Mouse (Mus musculus) forebrain, embryonic 16.5 days (tissue): ENCODE results near the gene Cxcl1. TPM values are rescaled to one million over a fixed set of nuclear protein-coding genes. Genes with fewer than 3 reads are reported as not detected.

Experiments used
- ATAC-seq: fragments of 200-750 bp; cut with Nextera tagmentation; 2 replicates; pipeline ENCODE4 v1.8.0; 2017; ENCODE audit warnings: mild to moderate bottlenecking, moderate library complexity
- H3K27ac ChIP-seq: fragments of 300-500 bp; sonication (generic); 2 replicates; pipeline ENCODE4 v1.5.1; 2014; ENCODE audit warnings: low read length, control low read depth
- H3K27me3 ChIP-seq: fragments of 300-500 bp; sonication (generic); replicated peaks from 2 replicates; pipeline ENCODE4 v1.6.1; 2014; ENCODE audit warnings: low read length; ENCODE audit not compliant: control insufficient read depth, insufficient read depth
- H3K36me3 ChIP-seq: fragments of 300-500 bp; sonication (generic); 2 replicates; pipeline ENCODE4 v1.6.1; 2014; ENCODE audit not compliant: control insufficient read depth, insufficient read depth
- H3K4me1 ChIP-seq: fragments of 300-500 bp; sonication (generic); replicated peaks from 2 replicates; pipeline ENCODE4 v1.6.1; 2014; ENCODE audit warnings: low read length; ENCODE audit not compliant: control insufficient read depth, insufficient read depth
- H3K4me2 ChIP-seq: fragments of 300-500 bp; sonication (generic); 2 replicates; pipeline ENCODE4 v1.6.1; 2014; ENCODE audit warnings: mild to moderate bottlenecking, low read length, control low read depth
- H3K4me3 ChIP-seq: fragments of 300-500 bp; sonication (generic); replicated peaks from 2 replicates; pipeline ENCODE4 v1.5.1; 2014; ENCODE audit warnings: mild to moderate bottlenecking, low read length, control low read depth
- H3K9ac ChIP-seq: fragments of 300-500 bp; sonication (generic); replicated peaks from 2 replicates; pipeline ENCODE4 v1.6.1; 2014; ENCODE audit warnings: low read depth, low read length, control low read depth
- H3K9me3 ChIP-seq: fragments of 300-500 bp; sonication (generic); 2 replicates; pipeline ENCODE4 v1.6.1; 2016; ENCODE audit warnings: low read length; ENCODE audit not compliant: control insufficient read depth
- WGBS: fragments of 180-500 bp; shearing (Covaris S2); extraction: QIAGEN DNeasy Blood & Tissue Kit; methylation state at CpG from one replicate; pipeline ENCODE4 v1.1.7; 2014; 5-methylcytosine and 5-hydroxymethylcytosine counted together
- polyA plus RNA-seq: library from polyadenylated mRNA; unstranded; fragments of >200 nt; fragmentation: Nextera tagmentation; extraction: Ambion mirVana; gene quantifications from 2 replicates; pipeline ENCODE4 v1.2.1, GENCODE M21; 2015

Cxcl1 gene
- polyA plus RNA-seq, 1 experiment from 2014 or later = not detected

- Histone ChIP-seq H3K4me1 (no peaks in the 10 kb centered on the region), H3K27ac (no peak overlapping the region), H3K36me3 (no peaks in the 10 kb centered on the region), H3K9ac (no peak overlapping the region), H3K4me3 (no peak overlapping the region), H3K9me3 (no peaks in the 10 kb centered on the region), H3K27me3 (no peaks in the 10 kb centered on the region), H3K4me2 (no peak overlapping the region)
- no peak for ATAC-seq
- WGBS = 95% methylated on average over 5 of the region's 5 CpGs
Measured at GRCm38 (mm10) chr5:90881682-90882081, 9.4 kb upstream of the Cxcl1 start.

DNA sequence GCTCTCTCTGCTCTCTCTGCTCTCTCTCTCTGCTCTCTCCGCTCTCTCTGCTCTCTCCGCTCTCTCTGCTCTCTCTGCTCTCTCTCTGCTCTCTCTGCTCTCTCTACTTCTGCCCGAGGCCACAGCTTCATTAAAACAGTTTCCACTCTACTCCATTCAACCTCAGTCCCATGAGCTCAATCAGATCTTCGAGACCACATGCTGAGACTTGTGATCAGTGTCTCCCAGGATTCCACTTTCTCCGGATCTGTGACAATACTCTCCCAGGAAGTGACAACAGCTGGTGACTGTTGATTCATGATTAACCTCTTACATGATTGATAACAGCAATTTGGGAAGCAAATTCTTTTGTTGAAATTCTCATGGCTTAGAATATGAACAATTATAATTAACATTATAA lies 8.9 kb upstream of the Cxcl1 start:
- H3K4me1 ChIP-seq = no peaks in the 10 kb centered on the region
- H3K27me3 ChIP-seq = no peaks in the 10 kb centered on the region
- no peak for ATAC-seq
- no peak overlapping the region for H3K4me3 ChIP-seq
- 78% methylated on average over 5 of the region's 5 CpGs for WGBS
- H3K9me3 ChIP-seq = no peaks in the 10 kb centered on the region
- H3K27ac ChIP-seq = no peak overlapping the region
- no peak overlapping the region for H3K4me2 ChIP-seq
- H3K9ac ChIP-seq = no peak overlapping the region
- no peaks in the 10 kb centered on the region for H3K36me3 ChIP-seq

GRCm38 (mm10) chr5:90884628-90885242 lies 6.3 kb upstream of the Cxcl1 start:
- Histone ChIP-seq H3K36me3 (no peaks in the 10 kb centered on the region), H3K4me3 (no peak overlapping the region), H3K27ac (no peak overlapping the region), H3K4me2 (no peak overlapping the region), H3K27me3 (no peaks in the 10 kb centered on the region), H3K9me3 (no peaks in the 10 kb centered on the region), H3K4me1 (no peaks in the 10 kb centered on the region), H3K9ac (no peak overlapping the region)
- WGBS = 49% methylated on average over 2 of the region's 2 CpGs
- ATAC-seq = peak; percentile 47; the same call in 1 of the 2 replicates

DNA sequence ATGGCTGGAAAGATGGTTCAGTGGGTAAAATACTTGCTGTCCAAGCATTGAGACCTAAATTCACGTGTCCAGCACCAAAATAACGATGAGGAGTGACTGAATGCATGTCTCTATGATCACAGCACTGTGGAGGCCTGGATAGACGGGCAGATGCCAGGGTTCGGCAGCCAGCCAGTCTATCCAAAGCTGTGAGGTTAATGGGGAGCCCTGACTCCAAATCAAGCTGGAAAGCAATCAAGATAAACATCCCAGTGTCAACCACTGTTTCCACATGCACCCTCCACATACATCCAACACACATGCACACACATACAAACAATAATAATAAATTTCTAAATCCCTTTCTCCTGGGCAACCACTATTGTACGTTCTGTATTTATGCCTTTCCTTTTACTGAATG lies 2.4 kb upstream of the Cxcl1 start:
- Histone ChIP-seq H3K27me3 (no peaks in the 10 kb centered on the region), H3K4me3 (no peak overlapping the region), H3K4me1 (peaks cover 7% of the 10 kb centered on the region), H3K9me3 (no peaks in the 10 kb centered on the region), H3K36me3 (no peaks in the 10 kb centered on the region), H3K27ac (no peak overlapping the region), H3K9ac (no peak overlapping the region), H3K4me2 (no peak overlapping the region)
- WGBS = 68% methylated on average over 5 of the region's 5 CpGs
- ATAC-seq = no peak

GRCm38 (mm10) chr5:90891464-90891813 lies 398 bp downstream of the Cxcl1 start:
- Histone ChIP-seq H3K4me1 (peaks cover 7% of the 10 kb centered on the region), H3K27ac (no peak overlapping the region), H3K4me2 (peak overlapping the region; percentile 57), H3K9ac (peak overlapping the region; percentile 52), H3K36me3 (no peaks in the 10 kb centered on the region), H3K4me3 (peak overlapping the region; percentile 50), H3K9me3 (no peaks in the 10 kb centered on the region), H3K27me3 (no peaks in the 10 kb centered on the region)
- 28% methylated on average over 10 of the region's 10 CpGs for WGBS
- no peak for ATAC-seq

DNA sequence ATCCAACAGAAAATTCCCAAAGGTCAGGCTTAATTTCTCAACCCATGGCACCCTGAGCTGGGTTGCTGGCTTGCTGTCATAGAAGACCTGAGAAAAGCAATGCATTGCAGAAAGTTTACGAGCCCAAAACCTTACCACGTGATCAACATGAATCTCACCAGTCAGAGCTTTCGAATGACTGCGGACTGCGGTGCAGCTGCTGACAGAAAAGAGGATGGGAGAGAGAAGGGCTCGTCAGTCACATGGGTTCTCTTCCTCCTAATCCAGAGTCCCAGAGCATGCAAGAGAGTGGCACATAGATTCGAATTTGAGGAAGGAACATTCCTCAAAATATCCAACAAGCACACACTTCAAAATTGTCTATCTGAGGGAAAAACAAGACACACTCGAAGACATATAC lies 3.2 kb downstream of the Cxcl1 start:
- no peak overlapping the region for H3K4me3 ChIP-seq
- H3K27me3 ChIP-seq = no peaks in the 10 kb centered on the region
- H3K36me3 ChIP-seq = no peaks in the 10 kb centered on the region
- H3K27ac ChIP-seq = no peak overlapping the region
- WGBS = 74% methylated on average over 8 of the region's 8 CpGs
- no peak overlapping the region for H3K9ac ChIP-seq
- H3K9me3 ChIP-seq = no peaks in the 10 kb centered on the region
- ATAC-seq = no peak
- H3K4me2 ChIP-seq = no peak overlapping the region
- peaks cover 7% of the 10 kb centered on the region for H3K4me1 ChIP-seq

GRCm38 (mm10) chr5:90897429-90897828 lies 6.4 kb downstream of the Cxcl1 start:
- Histone ChIP-seq H3K4me3 (no peak overlapping the region), H3K4me1 (peaks cover 6% of the 10 kb centered on the region), H3K36me3 (no peaks in the 10 kb centered on the region), H3K9ac (no peak overlapping the region), H3K27me3 (no peaks in the 10 kb centered on the region), H3K27ac (no peak overlapping the region), H3K9me3 (no peaks in the 10 kb centered on the region), H3K4me2 (no peak overlapping the region)
- 82% methylated on average over 3 of the region's 3 CpGs for WGBS
- ATAC-seq = no peak

DNA sequence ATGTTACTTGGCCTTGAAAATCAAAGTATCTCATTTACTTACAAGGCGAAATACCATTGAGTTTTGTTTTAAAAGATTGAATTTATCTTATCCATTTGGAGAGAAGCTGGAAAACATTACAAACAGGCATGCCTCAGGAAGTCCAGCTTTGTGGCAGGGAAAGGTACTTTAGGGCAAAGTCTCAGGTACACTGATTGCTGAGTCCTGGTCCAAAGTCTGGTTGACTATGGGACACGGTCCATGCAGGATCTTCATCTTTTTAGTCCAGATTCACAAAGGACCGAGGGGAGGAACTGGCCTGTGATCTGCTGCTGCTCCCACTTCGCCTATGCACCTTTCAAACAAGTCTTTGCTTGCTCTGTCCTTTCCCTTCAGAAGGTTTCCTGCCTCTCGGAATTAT lies 8.3 kb downstream of the Cxcl1 start:
- WGBS = 80% methylated on average over 5 of the region's 5 CpGs
- no peak overlapping the region for H3K4me3 ChIP-seq
- 0 out of 2 replicates have a peak, but pooled peaks cover 2% of the 10 kb centered on the region for H3K27me3 ChIP-seq
- H3K36me3 ChIP-seq = no peaks in the 10 kb centered on the region
- no peak overlapping the region for H3K4me2 ChIP-seq
- H3K4me1 ChIP-seq = peaks cover 15% of the 10 kb centered on the region
- no peak overlapping the region for H3K27ac ChIP-seq
- H3K9me3 ChIP-seq = no peaks in the 10 kb centered on the region
- H3K9ac ChIP-seq = no peak overlapping the region
- ATAC-seq = no peak

GRCm38 (mm10) chr5:90900147-90900546 lies 9.1 kb downstream of the Cxcl1 start:
- H3K27me3 ChIP-seq = 0 out of 2 replicates have a peak, but pooled peaks cover 2% of the 10 kb centered on the region
- ATAC-seq = peak; percentile 22; the same call in 1 of the 2 replicates
- 32% methylated on average over 7 of the region's 7 CpGs for WGBS
- no peaks in the 10 kb centered on the region for H3K9me3 ChIP-seq
- H3K27ac ChIP-seq = no peak overlapping the region
- no peak overlapping the region for H3K9ac ChIP-seq
- H3K36me3 ChIP-seq = no peaks in the 10 kb centered on the region
- no peak overlapping the region for H3K4me2 ChIP-seq
- no peak overlapping the region for H3K4me3 ChIP-seq
- H3K4me1 ChIP-seq = peaks cover 15% of the 10 kb centered on the region

DNA sequence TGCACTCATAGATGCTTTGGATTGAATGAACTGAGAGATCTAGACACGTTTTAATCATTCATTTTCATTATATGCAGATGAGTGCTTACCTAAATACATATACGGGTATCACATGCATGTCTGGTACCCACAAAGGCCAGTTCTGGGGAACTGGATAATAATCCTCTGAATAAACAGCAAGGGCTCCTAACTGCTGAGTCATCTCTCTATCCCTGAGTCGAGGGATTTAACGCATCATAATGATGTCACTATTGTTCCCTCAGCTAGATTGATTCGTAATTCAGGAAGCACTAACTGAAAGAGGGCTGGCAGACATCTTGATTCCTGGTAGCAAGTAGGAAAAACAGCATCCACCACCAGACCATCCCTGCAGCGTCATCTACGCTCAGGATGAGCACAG lies 9.6 kb downstream of the Cxcl1 start:
- WGBS = 66% methylated on average over 7 of the region's 7 CpGs
- Histone ChIP-seq H3K27me3 (0 out of 2 replicates have a peak, but pooled peaks cover 2% of the 10 kb centered on the region), H3K4me1 (peaks cover 15% of the 10 kb centered on the region), H3K9me3 (no peaks in the 10 kb centered on the region), H3K36me3 (no peaks in the 10 kb centered on the region), H3K4me3 (no peak overlapping the region), H3K9ac (no peak overlapping the region), H3K27ac (no peak overlapping the region), H3K4me2 (no peak overlapping the region)
- ATAC-seq = no peak
